Mouse (Mus musculus) layer of hippocampus, adult 11-12 months (tissue): Measurements from ENCODE around the gene Erg28.
A peak's percentile ranks its signal among the peaks of the same experiment; 100 is the strongest.

Experiments used
- DNase-seq: peaks from one replicate; pipeline ENCODE4 v3.0.0; 2022; ENCODE audit warnings: low spot score

Gene Erg28

DNA sequence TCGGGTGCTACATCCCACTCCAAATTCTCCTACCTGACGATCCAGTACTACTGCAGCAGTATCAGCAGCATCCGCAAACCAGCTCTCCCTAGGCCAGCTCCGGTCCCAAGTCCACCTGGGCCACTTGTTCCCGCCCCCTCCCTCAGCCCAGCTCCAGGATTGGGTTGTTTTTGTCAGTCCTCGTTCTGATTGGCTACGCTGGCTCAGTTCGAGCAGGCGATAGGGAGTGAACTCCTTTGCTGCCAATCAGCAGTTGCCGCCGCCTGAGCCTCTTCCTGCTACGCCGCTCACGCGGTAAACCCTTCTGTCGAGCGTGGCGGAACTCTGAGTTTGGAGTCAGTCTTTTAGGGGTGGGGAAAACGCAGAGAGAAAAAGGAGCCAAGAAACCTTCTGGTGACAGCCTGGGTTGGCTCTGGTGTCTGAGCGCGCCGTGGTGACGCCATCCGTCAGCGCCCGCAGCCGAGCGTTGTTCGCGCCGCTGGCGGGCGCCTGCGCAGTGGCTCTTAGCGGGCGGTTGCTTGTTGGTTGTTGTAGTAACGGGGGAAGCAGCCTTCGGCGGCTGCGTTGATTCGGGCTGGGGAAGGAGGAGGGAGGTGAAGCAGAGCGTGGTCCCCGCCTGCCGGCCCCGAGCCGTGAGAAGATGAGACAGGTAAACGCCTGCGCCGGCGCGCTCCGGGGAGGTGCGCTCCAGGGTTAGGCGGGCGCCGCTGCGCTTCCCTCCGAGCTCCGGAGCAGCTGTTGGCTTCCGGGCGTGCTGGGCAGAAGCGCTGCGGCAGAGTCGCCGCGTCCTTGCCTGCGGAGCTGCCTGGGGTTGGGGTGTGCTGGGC, at the start of gene Erg28, which contains the start of gene Ttll5:
TSS of gene Erg28 (minus strand) at position 113 of the 827 bp plus-strand sequence.
TSS of gene Ttll5 (plus strand) at position 222 of the 827 bp plus-strand sequence.
- DNase-seq = peak; percentile 95

DNA sequence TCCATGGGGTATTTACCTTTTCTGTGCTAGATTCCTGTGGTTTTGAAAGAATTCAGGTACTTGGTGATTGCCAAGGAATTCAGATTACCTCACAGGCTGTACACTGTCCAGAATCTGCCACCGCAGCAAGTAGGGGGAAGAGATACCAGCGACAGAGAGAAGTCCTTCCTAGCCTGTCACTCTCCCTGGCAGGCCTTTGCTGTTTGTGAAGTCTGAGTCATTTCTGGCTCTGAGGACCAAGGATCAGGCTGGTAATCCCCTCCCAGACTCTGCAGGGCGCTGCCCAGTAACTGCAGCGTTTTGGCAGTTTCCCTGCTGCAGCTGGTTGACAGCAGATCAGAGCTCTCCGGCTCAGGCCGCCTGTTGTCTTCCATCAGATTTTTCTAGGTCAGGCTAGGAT, 45.1 kb upstream of the Erg28 start:
- peak; percentile 72 for DNase-seq

DNA sequence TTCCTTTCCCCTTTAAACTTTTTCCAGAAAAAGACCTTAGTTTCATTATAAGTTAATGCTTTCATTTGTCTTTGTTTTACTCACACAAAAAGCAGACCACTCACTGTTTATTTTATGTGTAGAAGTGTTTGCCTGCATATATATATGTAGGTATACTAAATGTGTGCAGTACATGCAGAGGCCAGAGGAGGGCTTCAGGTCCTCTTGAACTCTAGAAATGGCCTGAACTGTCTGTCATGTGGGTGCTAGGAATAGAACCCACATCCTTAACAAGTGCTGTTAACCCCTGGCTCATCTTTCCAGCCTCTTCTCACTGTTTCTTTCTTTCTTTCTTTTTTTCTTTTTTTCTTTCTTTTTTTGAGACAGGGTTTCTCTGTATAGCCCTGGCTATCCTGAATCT, 42.8 kb upstream of the Erg28 start:
- no peak for DNase-seq

DNA sequence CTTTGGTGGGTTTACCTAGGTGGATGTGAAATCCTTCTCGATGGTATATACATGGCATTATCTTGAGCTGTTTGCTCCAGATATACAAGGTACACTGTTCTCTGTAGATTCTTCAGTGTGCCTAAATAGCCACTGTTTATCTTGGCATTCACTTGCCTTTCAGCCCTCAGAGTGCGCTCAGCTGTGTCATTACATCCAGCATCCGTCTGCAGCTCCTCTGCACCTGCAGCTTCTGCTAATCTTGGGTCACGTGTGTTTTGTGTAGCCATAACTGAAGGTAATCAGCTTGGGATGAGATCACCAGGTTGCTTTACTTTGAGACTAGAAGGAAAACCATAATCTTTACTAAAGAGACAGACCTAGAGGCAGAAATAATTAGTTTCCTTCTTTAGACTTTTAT, 42.3 kb upstream of the Erg28 start:
- no peak for DNase-seq

DNA sequence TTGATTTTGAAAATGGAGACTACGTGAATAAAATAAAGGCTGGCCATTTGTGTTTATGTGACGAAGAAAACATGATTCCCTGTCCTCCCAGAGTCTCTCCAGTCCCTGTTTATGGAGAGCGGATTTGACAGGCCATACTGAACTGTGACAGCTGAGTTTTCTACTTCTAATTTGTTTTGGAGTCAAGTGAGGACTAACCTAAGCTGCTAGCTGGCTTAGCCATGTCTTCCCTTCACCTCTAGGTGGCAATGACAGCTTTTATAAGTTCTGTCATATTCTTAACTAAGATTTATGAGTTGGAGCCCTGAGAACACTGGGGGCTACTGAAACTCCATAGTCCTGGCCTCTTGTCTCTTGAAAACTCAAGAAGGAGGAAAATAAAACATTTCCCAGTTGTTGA, 41.2 kb upstream of the Erg28 start:
- DNase-seq = peak; percentile 42

DNA sequence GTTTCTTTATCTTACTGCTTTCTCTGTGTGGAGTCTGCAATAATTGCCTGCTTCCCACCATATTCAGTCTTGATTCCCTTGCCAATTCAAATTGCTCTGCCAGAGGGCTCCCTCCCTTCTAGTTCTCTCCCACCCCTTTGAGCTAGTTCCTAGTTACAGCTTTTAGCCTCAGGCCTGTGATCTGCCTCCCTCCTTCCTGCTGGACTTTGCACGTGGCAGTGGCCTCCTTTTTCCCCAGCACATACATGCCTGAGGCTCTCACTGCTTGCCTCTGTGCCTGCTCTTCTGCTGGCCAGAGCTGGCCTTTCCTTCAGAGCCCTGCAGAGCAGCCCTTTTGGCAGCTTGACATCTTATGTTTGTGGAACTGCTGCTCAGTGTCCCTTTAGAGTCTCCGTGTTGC, 38.2 kb upstream of the Erg28 start:
- no peak for DNase-seq

DNA sequence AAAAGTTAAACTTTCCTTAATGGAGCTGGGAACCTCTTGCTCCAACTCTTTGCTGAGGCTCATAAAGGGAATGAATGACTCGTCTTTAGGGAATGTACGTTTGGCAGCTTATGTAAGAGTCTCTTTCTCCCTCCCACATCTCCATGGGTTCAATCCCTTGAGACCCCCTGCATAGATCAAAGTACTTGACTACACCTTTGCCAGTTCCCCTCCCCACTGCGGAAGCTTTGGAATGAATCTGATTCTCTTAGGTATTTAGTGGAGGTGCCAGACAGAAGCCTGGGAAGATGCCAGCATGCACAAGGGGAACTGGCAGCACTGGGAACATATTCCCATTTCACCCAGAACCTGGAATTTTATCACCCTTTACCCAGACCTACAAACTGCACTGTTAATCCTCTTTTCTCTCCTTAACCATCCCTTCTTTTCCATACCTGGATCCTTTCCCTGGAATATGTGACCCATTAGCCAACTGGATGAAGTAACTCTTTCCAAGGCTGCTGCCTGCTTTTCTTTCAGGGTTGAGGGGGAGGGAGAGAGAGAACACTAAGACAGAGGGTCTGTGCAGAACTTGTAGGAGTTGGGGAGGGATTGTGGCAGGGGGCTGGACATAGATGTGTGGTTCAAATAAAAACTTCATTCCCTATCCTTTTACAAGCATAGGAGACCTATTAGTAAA, 35.3 kb upstream of the Erg28 start:
- no peak for DNase-seq

DNA sequence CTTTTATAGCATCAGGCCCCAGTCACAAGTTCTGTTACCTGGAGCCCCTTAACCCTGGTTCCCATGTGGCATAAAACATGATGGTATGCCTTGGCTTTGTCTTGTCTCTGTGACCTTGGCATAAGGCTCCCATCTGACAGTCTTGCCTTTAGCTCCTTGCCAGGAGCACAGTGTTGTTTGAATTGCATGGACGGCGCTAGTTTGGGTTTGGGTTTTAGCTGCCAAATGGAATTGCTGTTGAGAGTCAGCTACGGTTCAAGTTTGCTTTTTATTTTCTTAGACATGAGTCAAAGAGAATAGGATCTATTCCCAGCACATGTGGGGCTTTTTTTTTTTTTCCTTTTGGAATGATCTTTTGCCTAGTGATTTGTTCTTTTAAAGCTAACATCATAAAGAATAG, 34.8 kb upstream of the Erg28 start:
- DNase-seq = no peak

DNA sequence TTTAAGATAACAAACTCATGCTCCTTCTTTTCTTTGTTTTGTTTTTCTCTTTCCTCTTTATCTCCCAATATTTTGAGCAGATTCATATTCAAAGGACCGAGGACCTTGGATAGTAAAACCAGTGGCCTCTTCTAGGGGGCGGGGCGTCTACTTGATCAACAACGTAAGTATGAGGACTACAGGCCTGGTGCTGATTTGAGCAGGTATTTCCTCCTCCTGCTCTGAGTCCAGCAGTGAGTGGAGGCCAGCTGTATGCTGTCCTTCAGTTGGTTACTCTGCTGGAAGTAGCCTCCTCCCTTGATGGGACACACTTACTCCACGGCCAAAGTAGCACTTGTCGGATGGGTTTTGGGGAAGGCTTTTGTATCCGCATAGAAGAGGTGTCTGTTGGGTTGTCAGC, 33.0 kb upstream of the Erg28 start:
- DNase-seq = no peak

DNA sequence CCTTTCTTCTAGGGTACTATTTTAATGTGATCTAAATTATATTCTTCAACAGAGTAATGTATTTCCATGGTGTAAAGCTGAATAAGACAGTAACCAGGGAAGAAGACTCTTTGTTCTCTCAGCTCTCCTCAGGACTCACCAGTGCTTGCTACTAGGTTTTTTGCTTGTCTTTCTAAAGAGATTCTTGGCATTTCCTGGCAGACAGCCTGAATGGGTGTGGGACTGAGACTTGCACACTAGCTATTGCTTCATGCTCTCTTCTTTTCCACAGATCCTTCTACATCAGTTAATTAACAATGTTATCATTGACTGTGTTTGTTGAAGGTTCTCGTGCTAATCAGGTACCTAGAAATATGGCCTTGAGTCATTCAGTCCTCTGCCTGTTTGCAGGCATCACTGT, 29.9 kb upstream of the Erg28 start:
- no peak for DNase-seq

DNA sequence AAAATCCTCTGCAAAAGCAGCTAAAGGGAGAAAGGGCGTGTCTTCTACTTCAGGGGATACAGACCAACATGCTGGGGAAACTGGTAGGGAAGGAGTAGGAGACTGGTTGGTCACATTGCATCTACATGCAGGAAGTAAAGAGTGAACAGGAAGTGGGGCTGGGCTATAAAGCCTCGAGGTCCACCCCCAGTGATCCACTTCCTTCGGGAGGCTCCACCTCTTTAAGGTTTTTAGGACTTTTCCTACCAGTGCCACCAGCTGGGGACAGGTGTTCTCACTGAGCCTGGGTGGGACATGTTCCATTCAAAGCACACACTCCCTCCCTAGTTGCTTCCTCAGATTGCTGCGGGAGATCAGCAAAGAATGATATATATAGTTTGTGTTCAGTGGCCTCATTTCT, 29.5 kb upstream of the Erg28 start:
- DNase-seq = no peak

DNA sequence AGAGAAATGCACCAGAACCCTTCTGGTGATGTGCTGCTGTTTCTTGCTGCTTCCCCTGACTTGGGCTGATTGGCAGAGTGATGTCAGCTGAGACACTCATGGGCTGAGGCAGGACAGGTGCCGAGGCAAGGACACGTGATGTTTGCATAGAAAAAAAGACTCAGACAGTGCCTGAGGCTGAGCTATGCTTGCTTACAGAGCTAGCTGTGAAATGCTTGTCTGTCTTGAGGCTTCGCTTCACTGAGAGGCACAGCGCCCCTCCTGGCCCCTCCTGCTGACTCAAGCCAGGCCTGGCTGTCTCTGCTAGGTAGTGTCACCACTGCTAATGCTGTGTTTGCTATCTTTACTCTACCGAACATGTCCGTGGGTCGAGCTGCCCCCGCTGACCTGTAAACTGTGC, 26.3 kb upstream of the Erg28 start:
- DNase-seq = no peak

DNA sequence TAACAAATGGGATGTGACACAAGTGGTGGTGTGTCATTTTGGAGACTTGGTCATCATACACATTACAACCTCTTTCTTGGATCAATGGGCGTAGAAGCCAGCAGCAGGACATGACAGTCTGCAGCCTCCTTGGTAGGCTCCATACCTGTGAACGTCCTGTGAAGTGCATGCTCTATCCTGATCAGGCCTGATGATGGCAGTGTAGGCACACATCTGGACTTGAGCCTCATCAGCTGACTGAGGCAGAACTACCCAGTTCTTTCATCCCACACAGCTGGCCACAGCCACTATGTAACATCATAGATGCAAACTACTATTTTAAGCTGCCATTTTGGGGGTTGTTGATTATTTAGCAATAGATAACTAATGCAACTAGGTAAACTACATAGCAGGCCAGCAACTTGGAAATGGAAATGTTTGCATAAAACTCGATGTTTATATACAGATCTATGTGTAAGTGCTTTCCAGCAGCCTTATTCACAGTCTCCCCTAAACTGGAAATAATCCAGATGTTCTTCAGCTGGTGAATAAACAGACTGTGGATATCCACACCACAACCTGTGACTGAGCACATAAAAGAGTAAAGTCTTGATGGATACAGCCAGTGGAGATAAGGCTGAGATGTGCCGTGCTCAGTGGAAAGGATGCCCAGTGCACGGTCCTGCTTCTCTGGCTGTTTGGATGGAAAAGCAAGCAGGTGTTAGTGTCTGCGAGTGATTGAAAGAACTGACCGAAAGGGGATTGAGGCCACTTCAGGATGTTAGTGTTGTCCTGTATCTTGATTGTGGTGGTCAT, 24.0 kb upstream of the Erg28 start:
- DNase-seq = peak; percentile 47

DNA sequence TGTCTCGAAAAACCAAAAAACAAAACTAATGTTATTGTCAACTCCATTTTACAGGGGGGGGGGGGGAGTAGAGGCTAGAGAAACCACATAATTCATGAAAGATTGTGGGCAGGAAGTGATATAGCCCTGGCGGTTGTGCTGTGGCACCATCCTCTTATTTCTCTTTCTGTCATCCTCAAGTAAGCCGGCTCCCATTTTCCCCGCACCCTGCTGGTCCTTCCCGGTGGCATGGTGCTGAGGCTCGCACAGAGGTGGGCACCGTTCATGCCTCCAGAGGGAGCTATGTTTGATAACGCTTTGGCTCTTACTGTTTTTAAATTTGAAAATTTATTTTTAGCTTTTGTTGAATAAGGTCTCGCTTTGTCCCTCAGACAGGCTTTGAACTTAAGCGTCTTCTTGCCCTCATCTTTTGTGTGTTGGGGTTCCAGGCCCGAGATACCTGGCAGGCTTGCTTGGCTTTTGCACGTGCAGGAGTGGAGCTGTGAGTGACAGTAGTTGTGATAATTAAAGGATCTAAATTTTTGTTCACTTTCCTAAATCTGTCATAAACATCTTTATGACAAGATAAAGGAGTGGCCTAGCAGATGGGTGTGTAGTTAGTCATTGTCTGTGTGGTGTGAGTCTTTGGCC, 15.1 kb upstream of the Erg28 start:
- no peak for DNase-seq

DNA sequence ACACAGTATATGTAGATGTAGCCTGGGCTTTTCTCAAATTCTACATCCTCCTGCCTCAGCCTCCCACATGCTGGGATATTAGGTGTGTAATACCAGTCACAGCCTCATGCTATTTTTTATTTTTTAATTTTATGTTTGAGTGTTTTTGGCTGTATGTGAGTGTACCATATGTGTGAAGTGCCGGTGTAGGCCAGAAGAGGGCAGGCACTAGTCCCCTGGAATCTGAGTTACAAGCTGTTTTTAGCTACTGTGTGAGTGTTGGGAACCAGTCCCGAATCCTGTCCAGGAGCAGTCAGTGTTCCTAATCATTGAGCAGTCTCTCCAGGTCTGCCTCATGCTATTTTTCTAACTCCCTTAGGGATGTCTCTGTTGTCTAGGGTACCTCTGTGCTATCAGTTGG, 13.4 kb upstream of the Erg28 start:
- no peak for DNase-seq

DNA sequence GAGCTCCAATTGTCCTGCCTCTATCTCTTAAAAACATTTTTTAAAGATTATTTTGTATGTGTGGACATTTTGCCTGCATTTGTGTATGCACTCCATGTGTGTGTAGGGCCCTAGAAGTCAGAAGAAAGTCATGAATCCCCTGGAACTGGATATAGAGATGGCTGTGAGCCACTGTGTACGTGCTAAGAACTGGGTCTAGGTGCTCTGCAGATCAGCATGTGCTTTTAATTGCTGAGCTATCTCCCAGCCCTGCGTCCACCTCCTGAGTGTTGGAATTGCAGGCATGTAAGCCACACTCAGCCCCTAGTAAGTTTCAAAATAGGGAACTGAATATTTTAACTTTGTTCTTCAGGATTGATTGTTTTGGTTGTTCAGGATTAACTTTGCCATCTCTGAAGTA, 10.2 kb upstream of the Erg28 start:
- no peak for DNase-seq

DNA sequence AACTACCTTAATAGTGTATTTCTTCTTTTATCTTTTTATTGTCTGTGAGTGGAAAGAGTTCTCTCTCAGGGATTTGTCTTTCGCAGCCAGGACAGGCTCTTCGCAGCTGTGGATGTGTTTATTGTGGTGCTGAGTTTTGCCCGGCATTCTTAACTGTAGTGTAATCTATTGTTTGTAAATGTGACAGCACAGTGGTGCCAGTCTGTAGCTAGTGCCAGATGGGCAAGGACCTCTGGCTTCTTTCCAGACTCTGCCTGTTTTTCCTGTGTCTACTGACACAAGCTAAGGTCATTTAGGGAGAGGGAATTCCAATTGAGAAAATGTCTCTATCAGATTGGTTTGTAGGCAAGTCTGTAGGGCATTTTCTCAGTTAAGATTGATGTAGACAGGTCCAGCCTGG, 6.3 kb upstream of the Erg28 start:
- DNase-seq = peak; percentile 68

DNA sequence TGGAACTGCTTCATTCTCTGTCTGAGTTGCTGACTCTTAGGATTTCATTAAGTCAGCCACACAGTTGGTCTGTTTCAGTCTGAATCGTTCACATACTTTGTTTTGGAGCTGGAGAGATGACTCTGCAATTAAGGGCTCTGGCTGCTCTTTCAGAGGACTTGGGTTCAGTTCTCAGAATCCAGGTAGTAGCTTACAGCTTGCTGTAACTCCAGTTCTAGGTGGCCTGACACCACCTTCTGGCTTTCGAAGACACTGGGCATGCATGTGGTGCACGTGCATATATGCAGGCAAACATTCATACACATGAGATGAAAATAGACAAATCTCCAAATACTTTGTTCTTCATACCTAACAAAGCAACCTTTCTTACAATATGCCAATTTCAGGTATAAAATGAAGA, 5.5 kb upstream of the Erg28 start:
- DNase-seq = no peak

DNA sequence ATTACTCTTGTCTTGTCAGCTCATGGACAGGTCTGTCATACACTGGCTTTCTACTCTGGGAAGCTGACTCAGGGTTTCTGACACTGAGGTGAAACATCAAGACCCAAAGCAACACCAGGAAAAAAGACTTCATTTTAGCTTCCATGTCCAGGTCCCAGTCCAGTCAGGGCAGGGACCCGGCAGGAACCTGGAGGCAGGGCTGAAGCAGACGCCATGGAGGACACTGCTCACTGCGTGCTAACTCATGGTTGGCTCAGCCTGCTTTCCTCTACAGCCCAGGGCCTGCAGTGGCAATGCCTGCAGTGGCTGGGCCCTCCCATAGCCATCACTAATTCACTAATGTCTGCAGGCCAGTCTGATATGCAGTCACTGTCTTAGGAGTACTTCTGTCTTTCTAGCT, 4.5 kb upstream of the Erg28 start:
- DNase-seq = no peak

DNA sequence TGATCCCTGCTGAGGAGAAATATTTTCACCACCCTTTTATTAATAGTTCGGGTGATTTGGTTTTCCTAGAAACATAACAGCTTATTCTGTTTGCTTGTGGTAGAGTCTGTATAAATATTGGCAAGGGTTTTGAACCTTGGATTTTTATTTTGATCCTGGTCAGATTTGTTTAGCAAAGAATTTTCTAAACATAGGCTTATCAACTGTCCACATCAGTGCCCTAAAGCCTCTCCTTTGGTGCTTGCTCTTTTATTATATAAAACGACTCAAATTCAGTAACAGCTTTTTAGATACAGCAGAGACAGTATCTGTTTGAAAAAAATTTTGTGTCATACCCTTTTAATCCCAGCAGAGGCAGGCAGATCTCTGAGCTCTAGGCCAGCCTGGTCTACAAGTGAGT, 1.5 kb upstream of the Erg28 start:
- DNase-seq = no peak

DNA sequence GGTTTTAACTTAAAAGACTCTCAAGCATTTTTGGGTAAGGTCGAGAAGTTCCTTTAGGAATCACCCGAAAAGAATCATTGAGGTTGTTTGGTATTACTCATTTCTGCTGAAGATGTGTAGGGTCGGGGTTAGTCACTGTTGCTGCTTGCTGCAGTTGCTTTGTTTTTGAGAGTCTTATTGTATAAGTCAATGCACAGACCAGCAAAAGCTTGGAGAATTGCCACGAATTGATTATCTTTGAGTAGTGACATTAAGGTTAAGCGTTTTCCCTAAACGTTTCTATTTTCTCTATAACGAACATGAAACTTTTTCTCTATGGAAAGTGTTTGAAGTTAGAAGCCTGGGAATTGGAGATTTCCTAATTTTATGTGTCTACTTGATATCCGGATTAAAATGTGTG, 1.0 kb upstream of the Erg28 start:
- DNase-seq = no peak

DNA sequence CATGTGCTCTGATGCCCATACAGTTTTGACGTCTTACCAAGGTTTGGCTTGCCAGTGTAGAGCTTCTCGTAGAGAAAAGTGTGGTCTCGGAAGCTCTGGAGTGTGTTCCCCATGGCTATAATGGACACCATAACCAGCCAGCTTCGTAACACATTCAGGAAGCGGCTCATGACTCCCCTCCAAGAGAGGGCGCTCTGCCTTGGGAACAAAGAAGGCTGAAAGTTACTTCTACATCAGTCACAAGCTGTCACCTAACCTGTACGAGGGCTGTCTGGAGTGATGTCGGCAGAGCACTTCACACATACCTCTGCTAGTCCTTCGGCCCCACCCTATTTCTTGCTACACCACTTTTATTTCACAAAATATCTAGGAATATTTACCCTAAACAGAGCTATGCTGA, 2.3 kb downstream of the Erg28 start:
- no peak for DNase-seq
